Mouse (Mus musculus) ES-CJ7 (cell line): ENCODE measurements around the gene Doc2g.
"Not testable (repeated sequence)": the region's sequence is repeated elsewhere in the genome, so short reads cannot be mapped to it uniquely, and the experiment has no call there.

Experiments used
- DNase-seq: peaks from one replicate; pipeline ENCODE4 v3.0.0; 2011; ENCODE audit warnings: low read depth, low spot score

Doc2g gene

DNA sequence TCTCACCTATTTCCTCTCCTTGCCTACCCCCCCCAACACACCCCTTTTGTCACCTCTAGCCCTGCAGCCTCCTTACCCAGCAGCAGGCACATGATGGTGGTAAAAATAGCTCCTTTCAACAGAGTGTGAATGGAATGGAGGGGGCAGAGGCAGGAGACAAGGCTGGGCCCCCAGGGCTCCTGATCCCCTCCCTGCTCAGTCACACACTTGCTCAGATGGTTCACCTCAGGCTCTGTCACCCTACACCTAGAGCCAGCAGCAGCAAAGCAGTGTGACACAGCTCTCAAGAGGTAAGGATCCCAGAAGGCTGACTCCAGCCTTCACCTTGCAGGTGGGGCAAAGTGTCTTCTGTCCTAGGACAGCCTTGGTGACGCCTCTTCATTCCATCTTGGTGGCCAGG, at the start of gene Doc2g:
Gene Doc2g (plus strand): TSS at position 202 of the 400 bp plus-strand sequence.
- no peak for DNase-seq

- DNase-seq, result no peak
Measured at GRCm38 (mm10) chr19:3955033-3955432, 48.1 kb upstream of the Doc2g start.

DNA sequence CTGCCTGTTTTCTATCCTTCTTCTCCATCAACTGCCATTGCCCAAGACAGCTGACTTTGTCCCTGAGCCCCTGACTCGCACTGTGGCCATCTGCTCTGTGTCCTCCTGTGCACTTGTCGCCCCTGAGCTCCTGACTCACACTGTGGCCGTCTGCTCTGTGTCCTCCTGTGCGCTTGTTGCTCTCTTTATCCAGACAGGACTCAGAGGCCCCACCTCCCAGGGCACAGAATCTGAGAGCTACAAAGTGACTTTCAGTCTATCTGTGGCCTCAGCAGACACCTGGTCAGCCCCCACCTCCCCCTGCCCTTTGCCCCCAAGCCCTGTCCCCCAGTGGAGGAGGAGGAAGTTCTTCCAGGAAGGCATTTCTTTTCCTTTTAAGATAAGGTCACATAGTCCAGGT, 47.3 kb upstream of the Doc2g start:
- DNase-seq, result no peak

DNA sequence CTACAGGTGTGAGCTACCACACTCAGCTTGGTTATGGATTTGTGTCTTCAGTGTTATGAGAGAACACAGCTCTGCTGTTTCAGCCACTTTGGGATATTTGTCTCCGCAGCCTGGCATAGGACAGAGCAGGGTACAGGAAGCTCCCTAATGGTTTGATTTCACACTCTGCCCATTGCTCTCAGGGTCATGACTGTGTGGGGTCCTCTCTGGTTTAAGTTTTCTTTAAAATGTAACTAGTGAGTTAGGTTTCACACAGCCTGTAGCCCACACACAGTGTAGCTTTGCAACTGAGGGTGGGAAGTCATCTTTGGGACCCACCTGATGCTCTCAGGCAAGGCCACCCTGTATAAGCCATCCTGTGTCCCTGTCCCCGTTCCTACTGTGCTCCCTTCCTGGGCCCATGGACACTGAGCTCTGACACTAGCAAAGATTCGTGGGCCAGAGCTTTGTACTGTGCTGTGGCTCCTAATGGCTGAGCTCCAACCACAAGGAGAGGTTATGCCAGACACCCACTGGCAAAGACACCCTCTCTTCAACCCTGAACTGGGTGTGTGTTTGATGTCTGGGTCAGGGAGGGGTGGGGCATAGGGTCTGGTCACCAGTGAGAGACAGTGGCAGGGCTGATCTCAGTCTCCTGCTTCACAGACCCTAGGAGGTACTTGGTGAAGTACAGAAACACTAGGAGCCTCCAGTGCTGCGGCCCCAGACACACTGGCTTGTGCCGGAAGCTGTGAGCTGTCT, 45.6 kb upstream of the Doc2g start:
- not testable (repeated sequence) for DNase-seq

GRCm38 (mm10) chr19:3958470-3958869, 44.6 kb upstream of the Doc2g start, which contains the start of gene Aldh3b3:
Gene Aldh3b3 (plus strand): TSS chr19:3958645.
- DNase-seq, result no peak

- DNase-seq, result no peak
Measured at GRCm38 (mm10) chr19:3959030-3959429, 44.1 kb upstream of the Doc2g start.

GRCm38 (mm10) chr19:3960211-3960610, 42.9 kb upstream of the Doc2g start:
- no peak for DNase-seq

DNA sequence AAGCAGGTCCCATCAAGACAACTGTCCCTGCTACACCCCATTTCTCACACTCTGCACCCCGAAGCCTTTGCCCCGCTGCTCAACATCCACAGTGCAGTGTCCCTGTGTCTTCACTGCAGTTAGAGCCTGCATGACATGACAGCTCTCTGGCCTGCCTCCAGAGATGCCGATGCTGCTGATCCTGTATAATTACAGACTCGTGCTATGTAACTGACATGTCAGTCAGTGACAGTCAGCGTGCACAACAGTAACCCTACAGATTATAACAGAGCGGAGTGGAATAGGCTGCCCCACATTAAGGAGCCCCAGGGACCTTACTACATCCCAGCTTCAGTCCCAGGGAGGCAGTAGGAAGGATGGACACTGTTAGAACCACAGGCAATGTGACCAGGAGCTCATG, 41.3 kb upstream of the Doc2g start:
- DNase-seq, result not testable (repeated sequence)

GRCm38 (mm10) chr19:3962469-3962868, 40.6 kb upstream of the Doc2g start:
- DNase-seq, result peak; percentile 58

DNA sequence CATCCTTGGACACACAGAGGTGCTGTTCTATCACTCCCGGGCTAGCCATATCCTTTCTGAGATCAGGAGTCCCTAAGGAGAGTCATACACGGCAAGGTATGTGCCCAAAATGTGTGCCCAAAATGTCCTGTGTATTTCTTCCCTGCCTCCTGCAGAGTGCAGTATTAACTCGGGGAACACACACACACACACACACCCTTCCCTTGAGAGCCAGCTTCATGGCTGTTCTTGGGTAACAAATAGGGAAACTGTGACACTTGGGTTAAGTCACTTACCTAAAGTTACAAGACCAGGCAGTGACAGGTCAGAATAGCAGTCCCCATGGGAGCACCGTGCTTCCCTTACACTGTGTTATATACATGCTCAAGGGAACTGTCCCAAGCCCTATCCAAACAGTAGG, 39.1 kb upstream of the Doc2g start:
- DNase-seq, result no peak

DNA sequence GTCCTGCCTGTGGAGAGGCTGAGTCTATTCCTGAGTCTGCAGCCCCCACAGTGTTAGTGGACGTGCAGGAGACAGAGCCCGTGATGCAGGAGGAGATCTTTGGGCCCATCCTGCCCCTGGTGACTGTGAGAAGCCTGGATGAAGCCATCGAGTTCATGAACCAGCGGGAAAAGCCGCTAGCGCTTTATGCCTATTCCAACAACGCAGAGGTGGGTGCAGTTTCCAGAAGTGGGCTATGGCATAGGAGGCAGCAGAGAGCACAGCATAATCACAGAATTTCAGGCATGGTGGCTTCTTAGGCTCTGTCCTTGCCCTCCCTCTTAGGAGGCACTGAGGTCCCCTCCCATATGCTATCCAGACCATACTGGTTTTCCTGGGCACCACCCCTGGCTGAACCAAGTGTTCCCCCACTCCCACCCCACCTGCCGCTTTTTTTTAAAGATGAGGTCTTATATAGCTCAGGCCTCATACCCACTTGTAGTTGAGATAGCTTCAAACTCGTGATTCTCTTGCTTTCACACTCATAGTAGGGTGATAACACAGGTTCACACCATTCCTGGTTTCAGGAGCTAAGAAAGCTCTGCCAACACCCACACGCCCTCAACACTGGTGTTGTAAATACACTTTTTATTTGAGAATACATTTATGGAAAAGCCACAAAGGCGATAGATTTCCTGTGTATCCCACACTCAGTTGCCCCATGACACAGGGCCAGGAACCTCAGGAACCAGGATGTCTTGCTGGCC, 36.6 kb upstream of the Doc2g start:
- DNase-seq, result peak; percentile 52

- DNase-seq, result no peak
Measured at GRCm38 (mm10) chr19:3967258-3967657, 35.9 kb upstream of the Doc2g start.

DNA sequence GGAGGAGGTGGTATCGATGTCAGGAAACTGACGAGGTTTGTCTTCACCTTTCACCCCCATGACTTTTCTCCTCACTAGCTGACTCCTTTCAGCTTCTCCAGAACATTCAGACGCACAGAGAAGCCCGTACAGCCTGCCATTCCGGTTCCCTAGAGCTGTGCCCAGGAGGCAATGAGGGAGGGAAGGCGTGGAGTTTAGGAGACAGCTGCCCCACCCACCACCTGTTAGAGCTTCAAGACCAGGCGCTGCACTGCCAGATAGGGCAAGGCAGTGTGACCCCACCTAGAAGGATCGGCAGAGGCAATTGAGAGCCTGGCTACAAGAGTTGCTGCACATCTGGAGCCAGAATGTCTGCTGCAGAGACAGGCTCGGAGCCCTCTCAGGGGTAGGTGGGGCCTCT, 30.9 kb upstream of the Doc2g start, which contains the start of gene Aldh3b2:
Gene Aldh3b2 (plus strand): TSS at position 100 of the 400 bp plus-strand sequence.
- DNase-seq, result peak; percentile 36

GRCm38 (mm10) chr19:3974608-3975007, 28.5 kb upstream of the Doc2g start:
- DNase-seq, result not testable (repeated sequence)

DNA sequence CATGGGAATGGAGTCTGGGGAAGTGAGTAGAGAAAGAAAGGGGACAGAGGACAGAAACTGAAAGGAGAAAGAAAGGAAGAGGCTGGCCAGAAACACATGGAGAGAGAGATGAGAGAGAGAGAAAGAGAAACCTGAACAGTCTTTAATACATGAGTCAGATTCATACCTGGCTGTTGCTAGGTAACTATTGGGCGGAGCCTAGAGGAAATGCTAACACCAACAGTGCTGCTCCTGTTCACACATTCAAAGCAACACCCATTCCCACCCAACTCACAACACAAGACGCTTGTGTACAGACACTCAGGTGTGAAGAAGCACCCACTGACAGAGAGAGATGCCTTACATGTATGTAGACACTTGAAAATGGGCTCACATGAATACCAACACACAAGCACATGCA, 27.2 kb upstream of the Doc2g start:
- DNase-seq, result no peak

DNA sequence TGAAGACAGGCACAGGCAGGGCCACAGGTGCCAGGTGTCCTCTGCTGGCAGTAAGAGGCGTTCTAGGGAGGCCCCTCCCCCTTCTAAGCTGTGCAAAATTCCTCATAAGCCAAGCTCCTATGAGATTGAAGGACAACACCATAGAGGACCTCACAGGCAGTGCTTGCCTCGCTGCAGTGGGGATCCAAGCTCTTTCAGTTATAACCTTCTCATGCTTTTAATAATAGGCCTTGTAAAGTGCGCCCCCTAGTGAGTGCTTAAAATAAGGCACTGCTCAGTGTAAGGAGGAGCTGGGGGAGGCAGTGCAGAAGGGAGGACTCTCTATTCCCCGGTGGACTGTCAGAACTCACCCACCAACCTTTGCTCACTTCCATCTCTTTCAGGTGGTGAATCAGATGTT, 22.8 kb upstream of the Doc2g start:
- DNase-seq, result peak; percentile 86

DNA sequence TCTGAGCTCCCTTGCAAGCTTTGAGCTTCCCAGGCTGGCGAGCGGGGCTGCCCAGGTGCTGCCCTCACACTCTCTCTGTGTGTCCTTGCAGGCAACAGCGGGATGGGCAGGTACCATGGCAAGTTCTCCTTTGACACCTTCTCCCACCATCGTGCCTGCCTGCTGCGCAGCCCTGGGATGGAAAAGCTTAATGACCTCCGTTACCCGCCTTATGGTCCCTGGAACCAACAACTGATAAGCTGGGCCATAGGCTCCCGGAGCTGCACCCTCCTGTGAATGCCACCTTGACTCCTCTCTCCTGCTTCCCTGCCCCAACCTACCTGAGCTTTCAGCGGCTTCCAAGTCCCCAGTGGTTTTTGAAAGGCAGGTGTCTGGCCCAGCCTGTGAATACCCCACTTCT, 22.2 kb upstream of the Doc2g start:
- DNase-seq, result no peak

DNA sequence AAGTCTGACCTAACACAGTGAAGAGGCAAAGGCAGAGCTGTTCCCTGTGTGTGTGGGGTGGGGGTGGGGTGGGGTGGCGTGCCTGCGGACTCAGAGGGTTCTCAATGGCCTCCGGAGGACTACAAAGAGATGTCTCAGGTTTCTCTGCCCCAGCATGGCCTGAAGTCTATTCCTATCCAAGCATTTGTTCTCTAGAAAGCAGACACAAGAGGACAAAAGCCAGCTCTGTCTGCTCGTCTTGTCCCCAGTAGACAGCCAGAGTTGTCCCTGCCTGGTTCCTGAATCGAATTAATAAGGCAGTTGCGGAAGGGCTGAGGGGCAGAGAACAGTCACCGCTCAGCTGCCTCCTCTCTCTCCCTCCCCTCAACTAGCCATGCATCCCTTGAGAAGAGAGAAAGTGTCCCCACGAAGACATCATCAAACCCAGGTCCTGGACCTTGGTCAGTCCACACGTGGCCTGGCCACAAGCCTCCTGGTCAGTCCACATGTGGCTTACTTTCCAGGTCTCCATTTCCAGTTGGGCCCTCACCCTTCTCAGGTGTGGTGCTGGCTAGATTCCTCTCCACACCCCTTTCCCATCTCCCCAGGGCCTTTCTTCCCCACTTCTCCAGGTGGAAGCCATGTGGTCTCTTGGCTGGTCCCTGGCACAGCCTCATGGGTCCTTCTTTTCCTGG, 19.4 kb upstream of the Doc2g start:
- DNase-seq, result no peak

DNA sequence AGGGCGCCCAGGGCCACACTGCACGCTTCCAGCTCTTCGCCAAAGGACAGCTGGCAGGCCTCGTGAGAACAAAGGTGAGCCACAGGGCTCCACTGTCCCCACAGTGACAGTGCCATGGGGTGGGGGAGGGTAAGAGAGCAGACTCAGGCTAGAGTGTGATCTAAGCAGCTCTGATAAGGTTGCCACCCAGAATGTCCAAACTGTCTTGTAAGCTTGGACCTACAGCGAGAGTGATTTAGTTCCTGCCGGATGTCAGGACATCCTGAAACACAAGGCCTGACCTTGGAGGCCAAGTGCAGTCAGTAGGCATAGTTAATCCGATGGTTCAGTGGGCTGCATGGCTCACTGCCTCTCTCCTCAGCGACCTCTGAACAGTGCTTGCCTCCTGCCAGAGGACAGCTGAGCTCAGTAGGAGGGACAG, 17.8 kb upstream of the Doc2g start:
- DNase-seq, result no peak

GRCm38 (mm10) chr19:3986334-3986733, 16.8 kb upstream of the Doc2g start, which contains the start of gene Acy3:
Gene Acy3 (plus strand): TSS chr19:3986570.
- peak; percentile 68 for DNase-seq

DNA sequence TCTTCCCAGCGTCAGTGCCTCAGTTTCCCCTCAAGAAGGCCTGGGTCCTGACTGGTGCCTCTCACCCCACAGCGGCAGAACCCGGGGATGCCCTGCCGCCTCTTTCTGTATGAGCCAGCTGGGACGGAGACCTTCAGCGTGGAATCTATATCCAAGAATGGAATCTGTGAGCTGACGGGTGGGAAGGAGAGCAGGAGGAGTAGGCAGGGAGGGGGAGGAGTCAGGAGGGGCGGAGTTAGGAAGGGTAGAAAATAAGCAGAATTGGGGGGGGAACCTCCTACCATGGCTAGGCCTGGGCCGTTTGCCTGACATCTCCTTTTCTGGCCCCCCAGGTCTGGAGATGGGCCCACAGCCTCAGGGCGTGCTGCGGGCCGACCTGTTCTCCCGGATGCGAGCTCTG, 15.0 kb upstream of the Doc2g start:
- no peak for DNase-seq

- peak; percentile 63 for DNase-seq
Measured at GRCm38 (mm10) chr19:3988750-3989149, 14.4 kb upstream of the Doc2g start.
